Mouse (Mus musculus) embryo, embryonic 10 days (tissue): ENCODE data around the gene Lrrc49.

Source experiments
- DNase-seq: peaks from one replicate; pipeline ENCODE4 v3.0.0-alpha.2; 2015; ENCODE audit warnings: low spot score

The Lrrc49 gene

DNA sequence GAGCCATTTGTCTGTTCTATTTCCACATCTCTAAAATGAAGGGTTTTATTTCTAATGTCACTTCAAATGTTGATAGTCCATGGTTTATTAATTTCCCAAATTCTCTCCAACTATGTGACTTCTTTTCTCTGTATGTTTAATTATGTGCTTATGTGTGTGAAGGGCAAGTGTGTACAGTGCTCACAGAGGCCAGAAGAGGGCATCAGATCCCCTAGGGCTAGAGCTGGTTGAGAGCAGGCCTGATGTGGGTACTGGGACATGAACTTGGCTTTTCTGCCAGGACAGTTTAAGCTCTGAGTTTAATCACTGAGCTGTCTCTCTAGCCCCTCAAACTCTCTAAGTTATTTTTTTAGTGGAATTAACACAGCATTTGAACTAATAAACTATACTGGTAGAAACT is 13.2 kb downstream of the Lrrc49 start:
- DNase-seq = peak; percentile 11

- no peak for DNase-seq
These were observed 15.4 kb downstream of the Lrrc49 start for GRCm38 (mm10) chr9:60672568-60672967.

DNA sequence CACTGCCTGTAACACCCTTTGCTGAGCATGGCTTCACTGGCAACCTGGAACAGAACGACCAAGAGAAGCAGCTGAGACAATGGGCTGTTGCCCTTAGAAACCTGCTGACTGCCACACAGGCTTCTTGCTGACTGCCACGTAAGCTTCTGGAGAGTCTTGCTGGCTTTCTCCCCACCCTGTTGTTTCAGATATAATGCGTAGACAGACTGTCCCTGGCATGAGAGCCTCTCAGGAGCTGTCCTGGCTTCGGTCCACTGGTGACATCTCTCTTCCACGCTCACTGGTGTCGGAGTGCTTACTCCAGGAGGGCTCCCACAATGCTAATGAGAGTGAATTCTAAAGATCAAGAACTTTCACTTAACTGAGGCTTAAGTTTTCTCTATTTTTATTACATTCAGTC is 19.1 kb downstream of the Lrrc49 start:
- DNase-seq = no peak

DNA sequence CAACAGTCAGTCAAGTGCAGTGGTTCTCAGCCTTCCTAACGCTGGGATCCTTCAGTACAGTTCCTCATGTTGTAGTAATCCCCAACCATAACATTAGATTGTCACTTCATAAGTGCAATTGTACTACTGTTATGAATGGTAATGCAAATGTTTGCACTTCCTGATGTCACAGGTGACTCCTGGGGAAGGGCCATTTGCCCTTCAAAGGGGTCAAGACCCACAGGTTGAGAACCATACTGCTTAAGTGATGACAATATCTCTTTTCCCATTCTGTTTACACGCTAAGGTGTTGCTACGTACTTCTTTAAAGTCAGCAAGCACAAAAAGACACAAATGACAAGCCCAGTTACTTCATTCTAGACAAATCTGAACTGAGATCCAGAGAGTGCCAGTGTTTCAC is 22.4 kb downstream of the Lrrc49 start:
- no peak for DNase-seq

DNA sequence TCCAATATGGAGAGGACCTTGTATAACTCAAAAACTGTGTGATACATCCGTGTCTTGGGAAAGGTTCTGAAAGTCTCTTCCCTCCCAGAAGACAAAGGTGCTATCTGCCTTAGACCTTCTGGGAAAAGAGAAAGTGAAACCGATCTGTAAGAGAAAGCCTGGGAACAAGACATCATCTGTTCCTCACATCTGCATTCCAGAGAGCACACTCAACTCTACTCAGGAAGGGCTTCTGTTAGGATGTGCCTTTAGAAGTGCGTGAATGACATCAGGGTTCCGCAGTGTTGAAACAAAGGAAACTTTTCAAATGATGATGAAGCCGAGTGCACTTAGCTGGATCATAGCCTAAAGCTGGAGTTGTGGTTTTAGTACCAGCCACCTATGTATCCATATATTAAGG is 23.1 kb downstream of the Lrrc49 start:
- no peak for DNase-seq

GRCm38 (mm10) chr9:60664385-60664784 is 23.6 kb downstream of the Lrrc49 start:
- no peak for DNase-seq

GRCm38 (mm10) chr9:60662936-60663335 is 25.0 kb downstream of the Lrrc49 start:
- DNase-seq = no peak

DNA sequence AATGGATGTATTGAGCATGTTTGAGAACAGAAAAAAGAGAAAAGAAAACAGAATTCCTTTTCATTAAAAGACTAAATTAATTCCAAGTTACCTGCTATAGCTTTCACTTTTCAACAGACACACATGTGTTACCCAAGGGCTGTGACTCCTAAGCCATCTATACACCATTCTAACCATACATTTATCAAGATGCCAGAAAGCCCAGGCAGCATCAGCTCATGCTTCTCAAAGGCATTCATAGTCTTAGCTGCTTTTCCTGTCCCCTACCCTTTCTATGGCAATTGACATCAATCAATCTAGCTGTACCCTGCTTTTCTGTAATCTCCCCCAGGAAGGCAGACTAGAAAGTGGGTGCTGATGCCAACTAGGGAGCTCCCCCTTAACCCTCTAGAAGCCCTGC is 34.4 kb downstream of the Lrrc49 start:
- no peak for DNase-seq

- no peak for DNase-seq
These were observed 34.8 kb downstream of the Lrrc49 start for GRCm38 (mm10) chr9:60653137-60653536.

- no peak for DNase-seq
These were observed 37.7 kb downstream of the Lrrc49 start for GRCm38 (mm10) chr9:60650277-60650676.

DNA sequence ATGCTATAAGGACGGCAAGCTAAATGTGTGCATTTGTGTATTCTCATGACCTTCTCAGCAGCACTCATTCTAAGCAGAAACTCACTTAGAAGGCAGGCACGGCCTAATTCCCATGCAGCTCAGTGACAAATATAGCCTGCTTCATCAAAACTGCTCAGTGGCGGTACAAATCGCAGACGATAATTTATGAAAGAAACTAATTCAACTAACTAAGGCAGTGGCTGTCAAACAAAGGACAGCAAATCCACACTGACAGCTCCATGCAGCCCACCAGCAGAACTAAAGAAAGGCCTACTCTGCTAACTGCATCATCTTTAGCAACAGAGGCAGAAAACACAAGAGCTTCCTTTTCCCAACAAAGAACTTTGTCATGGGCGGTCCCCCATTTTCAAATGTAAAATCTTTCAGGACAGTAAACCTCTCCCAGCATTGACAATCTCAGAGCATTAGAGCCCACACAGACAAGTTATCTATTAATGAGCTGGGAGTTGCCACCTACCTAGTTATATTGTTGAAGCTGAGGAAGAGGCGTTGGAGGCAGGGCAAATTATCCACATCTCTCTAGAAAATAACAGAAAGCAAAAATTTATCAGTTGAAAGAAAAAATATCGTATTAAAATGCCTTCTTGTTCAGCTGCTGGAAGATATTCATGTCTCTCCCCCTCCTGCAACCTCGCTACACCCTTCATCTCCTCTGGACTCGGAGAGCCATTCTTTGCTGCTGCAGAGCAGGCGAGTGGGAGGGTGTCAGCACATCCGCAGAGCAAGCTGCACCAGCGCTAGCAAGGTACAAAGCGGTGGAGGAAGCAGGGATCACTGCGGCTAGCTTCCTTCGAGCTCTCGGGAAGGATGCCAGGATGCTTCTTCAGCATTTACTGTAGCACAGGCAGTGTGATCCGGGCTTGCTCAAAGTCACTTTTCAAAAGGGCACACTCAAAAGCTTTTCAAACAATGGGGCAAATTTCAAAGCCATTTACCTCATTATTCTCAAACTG is 38.7 kb downstream of the Lrrc49 start:
- peak; percentile 48 for DNase-seq

DNA sequence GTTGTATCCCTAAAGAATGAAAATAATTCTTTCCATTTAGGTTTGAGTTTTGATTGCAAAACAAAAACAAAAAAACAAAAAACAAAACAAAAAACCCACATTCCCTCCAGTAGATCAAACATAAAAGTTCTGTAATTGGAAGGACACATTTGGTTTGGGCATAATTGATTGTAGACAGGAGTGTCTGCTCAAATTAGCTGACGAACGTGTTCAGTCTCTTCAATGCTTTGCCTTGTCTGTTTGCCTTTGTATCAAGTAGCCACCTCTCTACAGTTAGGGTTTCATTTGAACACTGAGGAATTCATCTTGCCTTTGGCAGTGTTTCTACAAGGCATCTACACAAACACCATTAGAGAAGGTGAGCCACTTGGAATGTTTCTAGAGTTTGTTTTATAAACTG is 54.4 kb downstream of the Lrrc49 start:
- no peak for DNase-seq

DNA sequence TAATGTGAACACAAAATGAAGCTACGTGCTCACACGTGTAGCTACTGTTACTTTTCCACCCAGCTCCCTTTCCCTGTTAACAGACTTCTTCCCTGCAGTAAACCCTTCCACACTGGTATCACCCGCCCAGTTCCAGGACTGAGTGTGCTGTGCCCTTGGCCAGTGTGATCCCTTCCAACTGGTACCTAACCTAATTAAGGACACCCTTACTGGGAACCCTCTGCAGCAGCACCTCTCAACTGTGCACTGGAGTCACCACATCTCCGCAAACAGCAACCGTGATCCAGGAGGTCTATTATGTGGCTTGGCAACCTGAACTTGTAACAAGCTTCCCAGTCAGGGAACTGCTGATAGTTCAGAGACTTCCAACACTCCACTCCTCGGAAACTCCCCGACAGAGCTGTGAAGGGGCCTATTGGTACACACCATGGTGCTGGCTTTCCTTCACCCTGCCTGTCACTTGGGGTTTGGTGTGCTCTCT is 61.6 kb downstream of the Lrrc49 start:
- no peak for DNase-seq

DNA sequence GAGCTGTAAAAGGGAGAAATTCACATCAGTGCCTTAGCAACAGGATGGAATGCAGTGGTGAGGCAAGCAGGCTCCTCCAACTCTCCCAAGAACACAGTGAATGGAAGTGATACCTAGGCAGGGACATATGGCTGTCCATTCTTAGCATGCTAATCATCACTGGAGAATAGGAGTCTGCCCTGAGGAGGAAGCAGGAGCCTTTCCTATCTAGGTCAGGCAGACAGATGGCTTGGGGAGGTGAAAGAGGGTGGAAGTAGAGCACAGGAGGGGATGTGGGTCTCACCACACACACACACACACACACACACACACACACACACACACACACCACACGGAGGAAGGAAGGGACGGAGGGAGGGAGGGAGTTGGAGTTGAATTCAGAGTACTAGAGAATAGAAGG is 62.1 kb downstream of the Lrrc49 start:
- DNase-seq = no peak

GRCm38 (mm10) chr9:60616946-60617345 is 71.0 kb downstream of the Lrrc49 start:
- no peak for DNase-seq

DNA sequence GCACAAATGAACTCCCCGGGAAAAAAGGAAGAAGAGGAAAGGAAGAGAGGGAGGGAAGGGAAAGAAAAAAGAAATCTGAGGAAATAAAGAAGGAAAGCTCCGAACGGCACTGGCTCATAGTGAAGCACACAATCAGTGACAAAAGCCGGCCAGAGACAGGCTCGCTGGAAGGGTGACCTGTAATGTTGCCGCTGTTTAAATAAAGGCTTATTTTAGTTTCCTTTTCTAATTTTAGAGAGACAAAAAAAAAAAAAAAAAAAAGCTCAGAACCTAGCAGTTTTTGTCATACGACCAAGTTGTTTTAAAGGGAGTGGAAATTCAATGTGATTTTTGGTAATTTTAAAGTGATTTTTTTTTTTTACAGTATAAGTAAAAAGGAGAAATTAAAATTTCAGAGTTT is 71.6 kb downstream of the Lrrc49 start:
- no peak for DNase-seq

GRCm38 (mm10) chr9:60612260-60612659 is 75.7 kb downstream of the Lrrc49 start:
- DNase-seq = no peak

GRCm38 (mm10) chr9:60610194-60610593 is 77.8 kb downstream of the Lrrc49 start:
- DNase-seq = no peak

DNA sequence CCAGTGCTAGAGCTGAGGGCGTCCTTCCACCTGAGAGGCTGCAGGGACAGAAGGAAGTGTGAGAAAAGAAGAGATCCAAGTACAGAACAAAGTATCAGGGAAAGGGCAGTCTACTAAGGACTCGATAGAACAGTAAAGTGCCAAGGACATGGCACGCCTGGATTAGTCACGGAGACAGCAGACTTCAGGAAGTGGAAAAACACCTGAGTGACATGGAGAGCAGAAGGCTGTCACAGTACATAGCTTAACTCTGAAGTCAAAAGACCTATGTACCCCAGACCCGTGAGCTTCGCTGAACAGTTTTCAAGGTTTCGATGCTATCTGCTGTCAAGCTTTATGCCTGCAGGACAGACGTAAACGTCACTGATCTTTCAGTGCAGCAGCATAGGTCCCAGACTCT is 79.1 kb downstream of the Lrrc49 start:
- DNase-seq = no peak

GRCm38 (mm10) chr9:60608086-60608485 is 79.9 kb downstream of the Lrrc49 start:
- no peak for DNase-seq

GRCm38 (mm10) chr9:60604971-60605370 is 83.0 kb downstream of the Lrrc49 start:
- DNase-seq = no peak

GRCm38 (mm10) chr9:60601936-60602335 is 86.0 kb downstream of the Lrrc49 start:
- DNase-seq = no peak

GRCm38 (mm10) chr9:60600273-60600672 is 87.7 kb downstream of the Lrrc49 start:
- DNase-seq = no peak

DNA sequence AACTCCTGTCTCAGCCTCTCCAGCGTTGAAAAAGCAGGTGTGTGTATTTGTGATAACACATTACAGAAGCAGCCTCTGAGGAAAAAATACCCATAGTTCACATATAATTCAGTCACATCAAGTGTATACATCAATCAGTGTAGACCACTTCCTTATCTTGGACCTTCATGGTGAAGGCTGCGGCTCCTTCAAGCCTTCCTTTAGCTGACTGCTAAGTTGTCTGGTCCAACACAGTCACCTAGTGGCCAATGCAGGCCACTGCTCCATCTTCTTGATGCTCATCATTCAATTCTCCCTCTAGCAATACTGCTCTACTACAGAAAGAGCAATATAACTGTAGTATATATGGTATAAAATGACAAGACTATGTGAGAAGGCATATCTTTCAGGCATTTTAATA is 88.5 kb downstream of the Lrrc49 start:
- DNase-seq = peak; percentile 63
